Mouse (Mus musculus): Measurements from ENCODE around the gene Nagpa. TPM values are rescaled to one million over a fixed set of nuclear protein-coding genes. Genes with fewer than 3 reads are reported as not detected.
"Not testable (repeated sequence)": the region's sequence is repeated elsewhere in the genome, so short reads cannot be mapped to it uniquely, and the experiment has no call there.

Gene Nagpa
- polyA plus RNA-seq, 1 experiment: 11.4 TPM

GRCm38 (mm10) chr16:5232982-5233381 is 29.2 kb upstream of the Nagpa start:
- no peak overlapping the region; the same call in 1 of the 2 replicates for H3K4me3 ChIP-seq (ENCODE audit: control insufficient read depth, low read depth, low read length)
- no peaks in the 10 kb centered on the region for H3K36me3 ChIP-seq (ENCODE audit: control insufficient read depth, insufficient read depth, low read length)
- no peak for TF ChIP-seq POLR2A (IDR thresholded peaks at IDR 0.05; ENCODE audit: control insufficient read depth, low read depth, low read length)
- no peak for TF ChIP-seq CTCF (IDR thresholded peaks at IDR 0.05; ENCODE audit: control insufficient read depth, insufficient read depth, insufficient replicate concordance, low read depth, low read length)
- H3K4me1 ChIP-seq (ENCODE audit: control insufficient read depth, insufficient read depth, low read length): peaks cover 2% of the 10 kb centered on the region; the same call in 1 of the 2 replicates
- H3K27ac ChIP-seq (ENCODE audit: control insufficient read depth, insufficient read depth, low read depth, low read length): no peak overlapping the region
- no peaks in the 10 kb centered on the region for H3K27me3 ChIP-seq (ENCODE audit: control insufficient read depth, insufficient read depth, low read length)

- not testable (repeated sequence) for H3K4me1 ChIP-seq (ENCODE audit: control insufficient read depth, insufficient read depth, low read length); H3K36me3 ChIP-seq (ENCODE audit: control insufficient read depth, insufficient read depth, low read length); H3K27me3 ChIP-seq (ENCODE audit: control insufficient read depth, insufficient read depth, low read length); H3K4me3 ChIP-seq (ENCODE audit: control insufficient read depth, low read depth, low read length)
- H3K27ac ChIP-seq (ENCODE audit: control insufficient read depth, insufficient read depth, low read depth, low read length): peak overlapping the region; percentile 7
Observed at GRCm38 (mm10) chr16:5228103-5228502, 24.3 kb upstream of the Nagpa start.

DNA sequence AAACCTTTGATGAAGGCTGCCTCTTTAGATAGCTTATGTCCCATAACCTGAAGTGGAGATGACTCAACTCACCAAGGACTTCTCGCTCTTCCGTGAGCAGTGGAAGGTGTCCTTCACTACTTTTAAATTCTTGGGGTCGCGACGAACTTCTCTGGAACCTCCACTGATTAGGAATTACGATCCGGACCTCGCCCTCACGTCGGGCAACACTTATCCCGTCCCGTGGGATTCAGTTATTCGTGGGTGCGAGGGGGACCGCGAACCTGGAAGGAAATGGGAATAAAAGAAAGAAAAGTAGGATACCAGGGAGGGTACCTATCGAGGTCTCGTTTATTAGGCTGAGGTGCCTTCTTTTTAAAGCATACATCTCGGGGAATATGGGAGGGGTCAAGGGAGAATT is 23.7 kb upstream of the Nagpa start:
- not testable (repeated sequence) for H3K4me1 ChIP-seq (ENCODE audit: control insufficient read depth, insufficient read depth, low read length); H3K27ac ChIP-seq (ENCODE audit: control insufficient read depth, insufficient read depth, low read depth, low read length); H3K36me3 ChIP-seq (ENCODE audit: control insufficient read depth, insufficient read depth, low read length); H3K4me3 ChIP-seq (ENCODE audit: control insufficient read depth, low read depth, low read length); H3K27me3 ChIP-seq (ENCODE audit: control insufficient read depth, insufficient read depth, low read length)

DNA sequence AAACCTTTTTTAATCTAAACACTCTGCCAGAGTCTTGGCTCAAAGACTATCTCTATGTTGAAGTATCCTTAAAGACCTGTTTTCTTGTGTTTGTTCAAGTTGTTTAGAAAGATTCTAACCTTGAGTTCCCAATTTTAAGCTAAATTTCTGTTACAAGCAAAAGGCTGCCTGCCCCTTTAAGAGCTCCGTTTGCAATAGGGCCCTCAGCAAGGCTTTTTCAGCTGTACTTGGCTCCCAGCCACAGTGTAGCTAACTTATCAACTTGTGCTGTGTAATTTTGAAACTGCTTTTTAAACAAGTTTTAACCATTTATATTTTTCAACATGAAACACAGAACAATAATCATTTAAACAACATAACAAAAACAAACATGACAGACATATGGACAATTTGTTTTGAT is 22.7 kb upstream of the Nagpa start:
- H3K4me3 ChIP-seq (ENCODE audit: control insufficient read depth, low read depth, low read length); H3K4me1 ChIP-seq (ENCODE audit: control insufficient read depth, insufficient read depth, low read length); H3K36me3 ChIP-seq (ENCODE audit: control insufficient read depth, insufficient read depth, low read length); H3K27ac ChIP-seq (ENCODE audit: control insufficient read depth, insufficient read depth, low read depth, low read length); H3K27me3 ChIP-seq (ENCODE audit: control insufficient read depth, insufficient read depth, low read length): not testable (repeated sequence)

DNA sequence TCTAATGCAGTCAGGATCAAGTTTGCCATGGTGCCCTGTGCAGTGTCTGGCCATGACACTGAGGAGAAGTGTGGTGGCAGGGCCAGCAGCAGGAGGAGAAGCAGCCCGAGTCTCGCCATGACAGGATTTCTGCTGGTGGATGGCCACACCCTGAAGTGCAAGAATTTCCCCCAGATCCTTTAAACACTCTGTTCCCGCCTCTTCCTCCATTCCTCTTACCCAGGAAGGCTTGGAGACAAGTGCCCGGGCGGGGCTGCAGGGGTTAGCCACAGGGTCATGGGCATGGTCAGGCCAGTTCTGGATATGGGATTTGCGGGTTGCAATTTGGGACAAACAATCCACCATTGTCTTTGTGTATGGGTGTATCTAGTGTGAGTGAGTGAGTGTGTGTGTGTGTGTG is 18.3 kb upstream of the Nagpa start, which contains the start of gene AU021092:
Gene AU021092, minus strand, starts transcription at position 160 of the 400 bp plus-strand sequence.
- TF ChIP-seq CTCF (IDR thresholded peaks at IDR 0.05; ENCODE audit: control insufficient read depth, insufficient read depth, insufficient replicate concordance, low read depth, low read length): no peak
- no peak for TF ChIP-seq POLR2A (IDR thresholded peaks at IDR 0.05; ENCODE audit: control insufficient read depth, low read depth, low read length)
- H3K4me1 ChIP-seq (ENCODE audit: control insufficient read depth, insufficient read depth, low read length): peaks cover 3% of the 10 kb centered on the region; the same call in 1 of the 2 replicates
- H3K27me3 ChIP-seq (ENCODE audit: control insufficient read depth, insufficient read depth, low read length): no peaks in the 10 kb centered on the region
- no peaks in the 10 kb centered on the region for H3K36me3 ChIP-seq (ENCODE audit: control insufficient read depth, insufficient read depth, low read length)
- H3K4me3 ChIP-seq (ENCODE audit: control insufficient read depth, low read depth, low read length): no peak within 1 kb of the TSS
- peak within 1 kb of the TSS; percentile 84 for H3K27ac ChIP-seq (ENCODE audit: control insufficient read depth, insufficient read depth, low read depth, low read length)

GRCm38 (mm10) chr16:5221403-5221802 is 17.6 kb upstream of the Nagpa start:
- H3K36me3 ChIP-seq (ENCODE audit: control insufficient read depth, insufficient read depth, low read length): no peaks in the 10 kb centered on the region
- H3K4me1 ChIP-seq (ENCODE audit: control insufficient read depth, insufficient read depth, low read length): peaks cover 3% of the 10 kb centered on the region; the same call in 1 of the 2 replicates
- H3K27me3 ChIP-seq (ENCODE audit: control insufficient read depth, insufficient read depth, low read length): no peaks in the 10 kb centered on the region
- no peak overlapping the region for H3K27ac ChIP-seq (ENCODE audit: control insufficient read depth, insufficient read depth, low read depth, low read length)
- H3K4me3 ChIP-seq (ENCODE audit: control insufficient read depth, low read depth, low read length): no peak overlapping the region
- TF ChIP-seq POLR2A (IDR thresholded peaks at IDR 0.05; ENCODE audit: control insufficient read depth, low read depth, low read length): no peak
- TF ChIP-seq CTCF (IDR thresholded peaks at IDR 0.05; ENCODE audit: control insufficient read depth, insufficient read depth, insufficient replicate concordance, low read depth, low read length): no peak

- Histone ChIP-seq H3K27me3 (ENCODE audit: control insufficient read depth, insufficient read depth, low read length) (no peaks in the 10 kb centered on the region), H3K4me1 (ENCODE audit: control insufficient read depth, insufficient read depth, low read length) (no peaks in the 10 kb centered on the region), H3K4me3 (ENCODE audit: control insufficient read depth, low read depth, low read length) (no peak overlapping the region), H3K36me3 (ENCODE audit: control insufficient read depth, insufficient read depth, low read length) (no peaks in the 10 kb centered on the region), H3K27ac (ENCODE audit: control insufficient read depth, insufficient read depth, low read depth, low read length) (no peak overlapping the region)
- TF ChIP-seq CTCF (IDR thresholded peaks at IDR 0.05; ENCODE audit: control insufficient read depth, insufficient read depth, insufficient replicate concordance, low read depth, low read length) (no peak), POLR2A (IDR thresholded peaks at IDR 0.05; ENCODE audit: control insufficient read depth, low read depth, low read length) (no peak)
Observed at GRCm38 (mm10) chr16:5217341-5218133, 13.7 kb upstream of the Nagpa start.

DNA sequence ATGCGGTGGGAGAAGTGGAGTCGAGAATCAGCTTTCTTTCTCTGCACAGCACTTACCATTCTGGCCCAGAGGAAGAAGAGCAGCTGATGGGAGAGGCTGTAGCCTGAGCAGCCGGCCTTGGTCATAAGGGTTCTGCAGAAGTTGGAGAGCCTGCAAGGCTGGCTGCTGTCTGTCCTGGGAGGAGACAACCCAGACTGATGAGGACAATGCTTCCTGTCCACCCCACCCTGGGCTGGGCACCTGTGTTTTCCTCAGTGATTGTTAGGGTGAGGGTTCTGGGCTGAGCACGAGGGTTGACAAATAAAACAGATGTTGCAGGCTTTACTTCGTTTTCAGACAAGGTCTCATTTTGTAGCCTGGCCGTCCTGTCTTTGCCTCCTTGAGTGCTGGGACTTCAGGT is 12.9 kb upstream of the Nagpa start:
- Histone ChIP-seq H3K36me3 (ENCODE audit: control insufficient read depth, insufficient read depth, low read length) (no peaks in the 10 kb centered on the region), H3K4me1 (ENCODE audit: control insufficient read depth, insufficient read depth, low read length) (no peaks in the 10 kb centered on the region), H3K27me3 (ENCODE audit: control insufficient read depth, insufficient read depth, low read length) (no peaks in the 10 kb centered on the region), H3K27ac (ENCODE audit: control insufficient read depth, insufficient read depth, low read depth, low read length) (no peak overlapping the region), H3K4me3 (ENCODE audit: control insufficient read depth, low read depth, low read length) (no peak overlapping the region)
- TF ChIP-seq CTCF (IDR thresholded peaks at IDR 0.05; ENCODE audit: control insufficient read depth, insufficient read depth, insufficient replicate concordance, low read depth, low read length) (no peak), POLR2A (IDR thresholded peaks at IDR 0.05; ENCODE audit: control insufficient read depth, low read depth, low read length) (no peak)
